Mouse (Mus musculus): Measurements from ENCODE around the gene Bnip3.
A peak's percentile ranks its signal among the peaks of the same experiment; 100 is the strongest.

GRCm38 (mm10) chr7:138923756-138924425 lies 14.6 kb upstream of the Bnip3 start:
- peak; percentile 62 for TF ChIP-seq CTCF (IDR thresholded peaks at IDR 0.05; ENCODE audit: low read depth)
- TF ChIP-seq EP300 (optimal IDR thresholded peaks at IDR 0.05): no peak

Measured in stomach, postnatal 0 days (tissue).